Mouse (Mus musculus): ENCODE results near the gene Efna3. TPM values are rescaled to one million over a fixed set of nuclear protein-coding genes. Genes with fewer than 3 reads are reported as not detected.

Efna3 gene
- polyA plus RNA-seq, 1 experiment from 2014 or later: 15.8 TPM

Other genes with a start within 250 kb of the Efna3 start
- 26.5 and 33.7 TPM in 2 replicates for gene Rusc1, start 229.7 kb downstream of the Efna3 start, polyA plus RNA-seq (2016; fragmentation: Nextera tagmentation; extraction: Ambion mirVana)
- not detected in 2 replicates for gene Gm43738, start 221.9 kb downstream of the Efna3 start, polyA plus RNA-seq (2016; fragmentation: Nextera tagmentation; extraction: Ambion mirVana)
- 258 and 265 TPM in 2 replicates for gene Fdps, start 221.0 kb downstream of the Efna3 start, polyA plus RNA-seq (2016; fragmentation: Nextera tagmentation; extraction: Ambion mirVana)
- gene Pklr, start 186.8 kb downstream of the Efna3 start, polyA plus RNA-seq (2016; fragmentation: Nextera tagmentation; extraction: Ambion mirVana): 0.27 and 1.0 TPM in 2 replicates
- 3.9 and 4.4 TPM in 2 replicates for gene Hcn3, start 162.8 kb downstream of the Efna3 start, polyA plus RNA-seq (2016; fragmentation: Nextera tagmentation; extraction: Ambion mirVana)
- gene Clk2, start 158.2 kb downstream of the Efna3 start, polyA plus RNA-seq (2016; fragmentation: Nextera tagmentation; extraction: Ambion mirVana): 51.3 and 52.6 TPM in 2 replicates
- 108 and 109 TPM in 2 replicates for gene Scamp3, start 145.5 kb downstream of the Efna3 start, polyA plus RNA-seq (2016; fragmentation: Nextera tagmentation; extraction: Ambion mirVana)
- 30.9 and 37.2 TPM in 2 replicates for gene Fam189b, start 139.8 kb downstream of the Efna3 start, polyA plus RNA-seq (2016; fragmentation: Nextera tagmentation; extraction: Ambion mirVana)
- gene Gba, start 120.0 kb downstream of the Efna3 start, polyA plus RNA-seq (2016; fragmentation: Nextera tagmentation; extraction: Ambion mirVana): 33.2 and 34.9 TPM in 2 replicates
- gene Thbs3, start 107.8 kb downstream of the Efna3 start, polyA plus RNA-seq (2016; fragmentation: Nextera tagmentation; extraction: Ambion mirVana): 42.6 and 46.2 TPM in 2 replicates
- gene Mtx1, start 95.9 kb downstream of the Efna3 start, polyA plus RNA-seq (2016; fragmentation: Nextera tagmentation; extraction: Ambion mirVana): 208 and 211 TPM in 2 replicates
- 0.78 and 1.6 TPM in 2 replicates for gene Muc1, start 93.9 kb downstream of the Efna3 start, polyA plus RNA-seq (2016; fragmentation: Nextera tagmentation; extraction: Ambion mirVana)
- gene Krtcap2, start 77.0 kb downstream of the Efna3 start, polyA plus RNA-seq (2016; fragmentation: Nextera tagmentation; extraction: Ambion mirVana): 297 and 306 TPM in 2 replicates
- 6.2 and 7.7 TPM in 2 replicates for gene Trim46, start 76.7 kb downstream of the Efna3 start, polyA plus RNA-seq (2016; fragmentation: Nextera tagmentation; extraction: Ambion mirVana)
- 101 and 103 TPM in 2 replicates for gene Dpm3, start 63.6 kb downstream of the Efna3 start, polyA plus RNA-seq (2016; fragmentation: Nextera tagmentation; extraction: Ambion mirVana)
- 56.6 and 62.0 TPM in 2 replicates for gene Slc50a1, start 52.4 kb downstream of the Efna3 start, polyA plus RNA-seq (2016; fragmentation: Nextera tagmentation; extraction: Ambion mirVana)
- 32.6 and 36.1 TPM in 2 replicates for gene Efna1, start 41.8 kb downstream of the Efna3 start, polyA plus RNA-seq (2016; fragmentation: Nextera tagmentation; extraction: Ambion mirVana)
- gene Efna4, start 15.1 kb upstream of the Efna3 start, polyA plus RNA-seq (2016; fragmentation: Nextera tagmentation; extraction: Ambion mirVana): 47.1 and 48.8 TPM in 2 replicates
- gene Adam15, start 27.0 kb upstream of the Efna3 start, polyA plus RNA-seq (2016; fragmentation: Nextera tagmentation; extraction: Ambion mirVana): 42.7 and 45.5 TPM in 2 replicates
- gene Dcst2, start 39.0 kb upstream of the Efna3 start, polyA plus RNA-seq (2016; fragmentation: Nextera tagmentation; extraction: Ambion mirVana): 0.13 and 0.38 TPM in 2 replicates
- 0.32 and 0.57 TPM in 2 replicates for gene Dcst1, start 42.3 kb upstream of the Efna3 start, polyA plus RNA-seq (2016; fragmentation: Nextera tagmentation; extraction: Ambion mirVana)
- gene Zbtb7b, start 71.8 kb upstream of the Efna3 start, polyA plus RNA-seq (2016; fragmentation: Nextera tagmentation; extraction: Ambion mirVana): 0.83 and 1.9 TPM in 2 replicates
- gene Lenep, start 79.8 kb upstream of the Efna3 start, polyA plus RNA-seq (2016; fragmentation: Nextera tagmentation; extraction: Ambion mirVana): 0.09 and 0.64 TPM in 2 replicates
- gene Flad1, start 88.9 kb upstream of the Efna3 start, polyA plus RNA-seq (2016; fragmentation: Nextera tagmentation; extraction: Ambion mirVana): 30.3 TPM in 2 replicates
- gene Cks1b, start 95.4 kb upstream of the Efna3 start, polyA plus RNA-seq (2016; fragmentation: Nextera tagmentation; extraction: Ambion mirVana): 480 and 499 TPM in 2 replicates
- gene Shc1, start 95.5 kb upstream of the Efna3 start, polyA plus RNA-seq (2016; fragmentation: Nextera tagmentation; extraction: Ambion mirVana): 94.5 and 97.5 TPM in 2 replicates
- 67.3 and 67.9 TPM in 2 replicates for gene Pygo2, start 107.2 kb upstream of the Efna3 start, polyA plus RNA-seq (2016; fragmentation: Nextera tagmentation; extraction: Ambion mirVana)
- gene Pbxip1, start 113.7 kb upstream of the Efna3 start, polyA plus RNA-seq (2016; fragmentation: Nextera tagmentation; extraction: Ambion mirVana): 29.8 and 30.1 TPM in 2 replicates
- 57.0 and 58.8 TPM in 2 replicates for gene Pmvk, start 131.6 kb upstream of the Efna3 start, polyA plus RNA-seq (2016; fragmentation: Nextera tagmentation; extraction: Ambion mirVana)
- gene Kcnn3, start 197.2 kb upstream of the Efna3 start, polyA plus RNA-seq (2016; fragmentation: Nextera tagmentation; extraction: Ambion mirVana): 2.1 and 2.5 TPM in 2 replicates